Comparison of ENCODE assay signal across 12 mouse cellular contexts in the genomic region with DNA sequence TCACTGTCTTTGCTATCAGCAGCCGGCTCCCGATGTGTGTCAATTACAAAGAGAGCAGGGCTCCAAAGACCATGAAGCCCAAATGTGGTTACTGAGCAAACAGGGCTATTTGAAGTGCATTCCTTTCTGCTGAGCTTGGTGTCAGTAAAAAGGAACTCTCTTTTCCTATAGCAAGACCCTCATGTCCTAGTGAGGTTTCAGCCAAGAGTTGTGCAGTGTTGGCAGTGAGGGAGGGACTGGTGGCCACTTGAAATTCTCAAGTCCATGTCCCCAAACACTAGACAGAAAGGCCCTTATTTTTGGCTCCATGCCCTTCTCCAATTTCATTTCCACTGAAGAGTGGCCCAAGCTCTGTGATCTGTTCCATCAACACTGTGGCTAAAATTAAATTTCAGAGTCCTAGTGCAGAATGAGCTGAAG.
A peak's percentile ranks its signal among the peaks of the same experiment; 100 is the strongest.
DNase-seq lines count a peak whose midpoint lies in the region; ATAC-seq and TF ChIP-seq lines count a peak whose summit lies in the region.
"Had no signal": no experiment of that assay in that cellular context is flagged by ENCODE, and none has a peak within 500 bp of the region (broad histone marks: within the 10 kb centered on the region; RNA-seq: fewer than 3 reads in every experiment).

No protein-coding gene starts in this region.

- peak overlapping the region; percentile 78; the same call in 1 of the 2 replicates for H3K27ac ChIP-seq in heart, embryonic 10.5 days
- no peak overlapping the region for H3K27ac ChIP-seq in lung, embryonic 14.5 days (ENCODE audit: low read depth)
- no peak overlapping the region for H3K27ac ChIP-seq in limb, embryonic 10.5 days
- H3K27ac ChIP-seq in kidney, adult 2 months (ENCODE audit: insufficient read depth, low read depth, low read length), result no peak overlapping the region
- H3K27ac ChIP-seq: forebrain, embryonic 13.5 days had no signal

- ATAC-seq in lung, embryonic 14.5 days (ENCODE audit: insufficient read depth), result peak; percentile 97
- ATAC-seq: forebrain, embryonic 13.5 days had no signal

- H3K9ac ChIP-seq in lung, embryonic 14.5 days, result no peak overlapping the region
- H3K9ac ChIP-seq: forebrain, embryonic 13.5 days had no signal

- H3K4me1 ChIP-seq in heart, embryonic 10.5 days, result no peaks in the 10 kb centered on the region
- no peaks in the 10 kb centered on the region for H3K4me1 ChIP-seq in lung, embryonic 14.5 days (ENCODE audit: insufficient read depth)
- no peaks in the 10 kb centered on the region for H3K4me1 ChIP-seq in limb, embryonic 10.5 days
- H3K4me1 ChIP-seq in kidney, adult 2 months (ENCODE audit: control insufficient read depth, insufficient read depth, low read length), result no peaks in the 10 kb centered on the region
- H3K4me1 ChIP-seq: forebrain, embryonic 13.5 days had no signal

- H3K4me2 ChIP-seq in lung, embryonic 14.5 days, result no peak overlapping the region
- H3K4me2 ChIP-seq: forebrain, embryonic 13.5 days; liver, embryonic 11.5 days had no signal

- no peak for TF ChIP-seq CTCF in lung, embryonic 14.5 days (IDR thresholded peaks at IDR 0.05; ENCODE audit: low read depth)
- TF ChIP-seq CTCF in kidney, adult 2 months (conservative IDR thresholded peaks at IDR 0.05; ENCODE audit: insufficient read depth, insufficient read length, low read depth, low read length), result no peak

- DNase-seq in heart, adult 11 months, result peak; percentile 91
- no peak for DNase-seq in heart, postnatal 25 days (ENCODE audit: low spot score)
- DNase-seq in heart, embryonic 10.5 days (ENCODE audit: low spot score), result peak; percentile 85
- peak; percentile 82 for DNase-seq in lung, embryonic 14.5 days
- no peak for DNase-seq in limb, embryonic 10.5 days (ENCODE audit: low spot score)
- DNase-seq in kidney, adult 2 months, result no peak
- DNase-seq in kidney, adult 8-10 months, result no peak
- DNase-seq in c-Kit-positive CD71-positive TER-119-positive erythroid progenitor cells, embryonic 14.5 days (ENCODE audit: low spot score), result no peak
- DNase-seq: adrenal gland, postnatal 25 days; cerebellum, adult 11 months had no signal

- intact Hi-C loops in heart, postnatal 25 days (cut with DNase I), result no loop called here

- no peak overlapping the region for H3K4me3 ChIP-seq in heart, embryonic 10.5 days
- no peak overlapping the region for H3K4me3 ChIP-seq in lung, embryonic 14.5 days (ENCODE audit: low read depth, low read length)
- H3K4me3 ChIP-seq in limb, embryonic 10.5 days, result no peak overlapping the region
- H3K4me3 ChIP-seq in kidney, adult 2 months (ENCODE audit: insufficient read depth, low read depth, low read length), result no peak overlapping the region
- H3K4me3 ChIP-seq: forebrain, embryonic 13.5 days had no signal

- H3K9me3 ChIP-seq in heart, embryonic 10.5 days, result no peaks in the 10 kb centered on the region
- no peaks in the 10 kb centered on the region for H3K9me3 ChIP-seq in lung, embryonic 14.5 days (ENCODE audit: low read depth, low read length)
- H3K9me3 ChIP-seq in limb, embryonic 10.5 days (replicated peaks), result no peaks in the 10 kb centered on the region
- H3K9me3 ChIP-seq: forebrain, embryonic 13.5 days had no signal

- TF ChIP-seq POLR2A in kidney, adult 2 months (IDR thresholded peaks at IDR 0.05; ENCODE audit: low read depth, low read length), result no peak

- H3K27me3 ChIP-seq in heart, embryonic 10.5 days (ENCODE audit: insufficient read depth, poor library complexity, severe bottlenecking), result no peaks in the 10 kb centered on the region
- no peaks in the 10 kb centered on the region for H3K27me3 ChIP-seq in lung, embryonic 14.5 days (ENCODE audit: insufficient read depth, low read length)
- H3K27me3 ChIP-seq in limb, embryonic 10.5 days (ENCODE audit: low read depth, poor library complexity, severe bottlenecking), result no peaks in the 10 kb centered on the region
- no peaks in the 10 kb centered on the region for H3K27me3 ChIP-seq in kidney, adult 2 months (replicated peaks; ENCODE audit: control insufficient read depth, insufficient read depth, low read length)
- H3K27me3 ChIP-seq: forebrain, embryonic 13.5 days had no signal

- no peaks in the 10 kb centered on the region for H3K36me3 ChIP-seq in heart, embryonic 10.5 days
- no peaks in the 10 kb centered on the region for H3K36me3 ChIP-seq in lung, embryonic 14.5 days (ENCODE audit: insufficient read depth)
- no peaks in the 10 kb centered on the region for H3K36me3 ChIP-seq in limb, embryonic 10.5 days
- H3K36me3 ChIP-seq in kidney, adult 2 months (ENCODE audit: control insufficient read depth, insufficient read depth, low read length), result no peaks in the 10 kb centered on the region

- WGBS in heart, embryonic 10.5 days, result 39% methylated on average over 2 of the region's 2 CpGs
- WGBS in lung, embryonic 14.5 days, result 38% methylated on average over 2 of the region's 2 CpGs
- WGBS in limb, embryonic 10.5 days, result 83% methylated on average over 2 of the region's 2 CpGs
- 77% methylated on average over 2 of the region's 2 CpGs for WGBS in kidney, adult 2 months

Comparison
In these comparisons a context has a peak if more than half of its experiments do, and no peak if none do; other contexts are left out.
1. DNase-seq: peak in heart, adult 11 months (single experiment), heart, embryonic 10.5 days (single experiment) and lung, embryonic 14.5 days (single experiment); none in heart, postnatal 25 days (single experiment), limb, embryonic 10.5 days (single experiment), kidney, adult 2 months (single experiment), kidney, adult 8-10 months (0 of 2) and c-Kit-positive CD71-positive TER-119-positive erythroid progenitor cells, embryonic 14.5 days (single experiment).